Mouse (Mus musculus): ENCODE results near the gene Zfp384.

Gene Zfp384

DNA sequence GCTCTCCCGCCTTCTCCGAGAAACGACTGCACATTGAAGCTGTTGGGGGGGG lies at the start of gene Zfp384:
Zfp384 (plus strand) TSS at position 17 of the 52 bp plus-strand sequence.
- DNase-seq (ENCODE audit: low read depth): no peak

DNA sequence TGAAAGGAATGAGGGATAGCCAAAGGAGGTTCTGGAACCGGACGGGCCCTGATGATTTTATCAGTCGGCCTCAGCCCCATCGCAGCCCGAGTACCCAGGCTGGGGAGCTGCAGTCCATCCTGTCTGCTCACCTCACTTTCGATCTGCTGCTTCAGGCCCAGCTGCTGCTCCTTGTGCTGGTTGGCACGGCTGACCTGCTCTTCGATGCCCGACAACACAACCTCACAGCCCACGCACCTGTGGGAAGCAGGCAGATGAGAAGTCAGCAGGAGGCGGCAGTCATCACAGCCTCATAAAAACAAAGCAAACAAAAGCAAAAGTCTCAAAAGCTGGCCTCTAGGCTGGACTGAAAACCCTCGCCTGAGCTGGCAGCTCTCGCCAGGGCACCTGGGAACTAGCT lies 49.0 kb upstream of the Zfp384 start:
- no peak for DNase-seq (ENCODE audit: low read depth)

DNA sequence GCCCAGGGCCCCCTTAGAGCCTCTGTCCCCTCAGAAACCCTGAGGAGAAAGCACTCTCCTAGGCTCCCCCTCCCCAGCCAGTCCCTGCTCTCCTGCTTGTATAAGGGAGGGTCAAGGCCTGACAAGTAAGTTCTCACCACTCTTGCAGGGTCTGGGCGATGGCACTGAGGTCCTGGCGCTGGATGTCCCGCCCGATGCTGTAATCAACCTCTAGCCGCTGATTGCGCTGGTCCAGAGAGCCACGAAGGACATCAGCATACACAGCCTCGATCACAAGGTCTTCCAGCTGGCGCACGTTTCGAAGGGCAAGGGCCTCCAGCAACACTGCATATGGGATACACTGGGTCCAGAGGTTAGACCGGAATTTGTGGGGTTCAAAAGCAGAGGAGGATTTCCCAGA lies 47.9 kb upstream of the Zfp384 start:
- no peak for DNase-seq (ENCODE audit: low read depth)

DNA sequence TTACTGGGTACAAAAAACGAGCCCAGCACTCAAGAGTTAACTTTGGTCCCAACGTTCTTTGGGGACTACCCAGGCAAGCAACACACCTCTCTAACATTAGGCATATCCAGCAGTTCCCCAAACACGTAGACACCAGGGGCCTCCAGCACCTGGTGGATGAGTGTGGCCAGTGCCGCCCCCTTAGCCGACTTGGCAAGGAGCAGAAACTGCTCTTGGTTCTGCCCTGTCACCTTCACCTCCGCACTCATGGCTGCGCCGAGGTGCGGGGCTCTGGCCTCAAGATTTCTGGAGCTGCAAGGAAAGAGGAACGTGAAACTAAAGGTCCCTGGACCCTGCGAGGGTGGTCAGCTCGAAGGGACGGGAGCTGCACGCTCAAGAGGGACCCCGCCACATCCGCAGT lies 44.3 kb upstream of the Zfp384 start:
- DNase-seq (ENCODE audit: low read depth): no peak

DNA sequence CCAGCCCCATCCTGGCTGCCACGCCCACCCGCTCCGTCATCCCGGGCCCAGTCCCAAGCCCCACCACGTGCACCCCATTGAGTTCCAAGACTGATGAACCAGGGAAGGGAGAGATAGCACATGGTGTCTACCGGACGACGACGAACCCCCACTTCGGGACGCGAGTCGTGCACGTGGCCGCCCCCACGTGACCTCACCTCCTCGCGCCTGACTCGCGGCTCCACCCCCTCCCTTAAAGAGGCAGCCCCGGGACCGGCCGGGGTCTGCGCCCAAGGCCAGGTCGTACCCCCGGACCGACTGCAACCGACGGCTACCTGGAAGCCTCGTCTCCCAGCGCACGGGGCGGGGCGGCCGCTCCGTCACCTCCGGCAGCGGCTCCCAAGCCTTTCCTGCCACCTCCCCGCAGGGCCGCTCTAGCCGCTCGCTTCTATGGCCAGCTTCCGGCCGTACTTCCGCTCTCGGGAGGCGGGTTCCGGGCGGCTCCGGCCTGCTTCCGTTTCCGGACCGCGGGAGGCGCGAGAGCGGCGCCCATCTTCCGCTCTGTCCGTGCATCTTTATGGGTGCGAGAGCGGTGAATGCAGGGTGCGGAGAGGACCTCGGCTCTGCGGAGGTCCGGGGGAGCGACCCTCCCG lies 43.7 kb upstream of the Zfp384 start, which contains the start of gene Cops7a:
Cops7a (minus strand) TSS at position 451 of the 632 bp plus-strand sequence.
- peak; percentile 77 for DNase-seq (ENCODE audit: low read depth)

DNA sequence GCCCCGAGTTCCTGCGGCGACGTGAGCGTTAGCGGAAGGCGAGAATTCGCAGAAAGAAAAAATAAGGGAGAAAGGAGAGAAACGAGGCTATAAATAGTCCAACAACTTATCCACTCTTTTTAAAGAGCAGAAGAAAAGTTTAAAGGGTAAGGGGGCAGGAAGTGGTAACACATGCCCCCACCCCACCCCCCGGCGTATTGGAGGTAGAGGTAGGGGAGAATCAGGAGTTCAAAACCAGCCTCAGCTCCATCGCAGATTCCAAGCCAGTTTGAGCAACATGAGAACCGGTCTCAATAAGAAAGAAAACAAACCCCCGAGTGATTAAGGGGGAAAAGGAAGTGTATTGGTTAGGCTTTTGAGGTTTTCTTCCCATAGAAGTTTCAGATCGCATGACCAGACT lies 43.2 kb upstream of the Zfp384 start:
- DNase-seq (ENCODE audit: low read depth): no peak

DNA sequence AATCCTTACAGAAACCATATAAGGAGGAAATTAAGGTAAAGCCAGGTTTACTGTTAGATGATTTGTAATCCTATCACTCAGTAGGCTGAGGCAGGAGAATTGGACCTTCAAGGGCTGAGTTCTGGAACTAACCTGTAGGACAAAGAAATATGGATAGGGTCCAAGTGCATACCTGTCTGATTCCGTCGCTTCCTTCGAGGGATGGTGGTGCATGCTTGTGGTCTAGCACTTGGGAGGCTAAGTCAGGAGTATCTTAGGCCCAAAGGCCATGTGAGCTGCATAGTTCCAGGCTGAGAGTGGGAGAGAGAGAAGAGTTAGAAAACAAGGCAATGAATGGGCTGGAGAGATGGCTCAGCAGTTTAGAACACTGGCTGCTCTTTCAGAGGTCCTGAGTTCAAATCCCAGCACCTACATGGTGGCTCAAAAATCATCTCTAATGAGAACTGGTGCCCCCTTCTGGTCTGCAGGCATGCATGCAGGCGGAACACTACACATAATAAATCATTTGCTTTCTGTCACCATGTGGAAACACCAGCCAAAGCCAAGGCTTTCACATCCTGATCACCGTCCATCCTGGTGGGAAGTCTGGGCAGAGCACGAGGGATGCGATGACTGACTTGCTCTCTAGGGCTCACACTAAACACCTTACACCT lies 42.4 kb upstream of the Zfp384 start:
- no peak for DNase-seq (ENCODE audit: low read depth)

DNA sequence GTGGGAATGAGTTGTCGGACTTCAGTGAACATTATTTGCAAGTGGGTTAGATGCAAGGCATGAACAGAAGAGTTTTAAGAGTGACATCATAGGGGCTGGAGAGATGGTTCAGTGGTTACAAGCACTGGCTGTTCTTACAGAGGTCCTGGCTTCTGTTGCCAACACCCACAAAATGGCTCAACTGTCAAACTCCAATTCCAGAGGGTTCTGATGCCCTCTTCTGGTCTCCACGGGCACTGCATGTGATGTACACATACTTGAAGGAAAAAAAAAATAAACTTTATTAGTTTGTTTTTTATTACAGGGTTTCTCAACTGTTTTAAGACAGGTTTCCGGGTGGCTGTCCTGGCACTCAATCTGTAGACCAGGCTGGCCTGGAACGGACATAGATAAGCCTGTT lies 41.2 kb upstream of the Zfp384 start:
- DNase-seq (ENCODE audit: low read depth): peak; percentile 28

DNA sequence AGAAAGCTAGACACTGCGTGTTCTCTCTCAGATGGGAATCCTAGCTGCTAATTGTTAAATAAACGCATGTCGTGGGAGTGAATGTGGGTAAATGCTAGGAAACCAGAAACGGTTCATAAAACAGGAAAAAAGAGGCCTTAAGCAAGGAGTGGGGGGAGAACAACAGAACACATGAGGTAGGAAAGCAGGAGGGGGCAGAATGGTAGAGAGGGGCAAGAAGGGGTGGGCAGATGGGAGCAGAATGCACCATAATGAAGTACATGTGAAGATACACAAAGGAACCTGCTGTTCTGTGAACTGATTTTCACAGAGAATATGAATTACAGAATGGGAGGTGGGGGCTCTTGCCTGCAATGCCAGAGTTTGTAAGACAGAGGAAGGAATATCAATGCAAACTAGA lies 16.7 kb upstream of the Zfp384 start:
- no peak for DNase-seq (ENCODE audit: low read depth)

DNA sequence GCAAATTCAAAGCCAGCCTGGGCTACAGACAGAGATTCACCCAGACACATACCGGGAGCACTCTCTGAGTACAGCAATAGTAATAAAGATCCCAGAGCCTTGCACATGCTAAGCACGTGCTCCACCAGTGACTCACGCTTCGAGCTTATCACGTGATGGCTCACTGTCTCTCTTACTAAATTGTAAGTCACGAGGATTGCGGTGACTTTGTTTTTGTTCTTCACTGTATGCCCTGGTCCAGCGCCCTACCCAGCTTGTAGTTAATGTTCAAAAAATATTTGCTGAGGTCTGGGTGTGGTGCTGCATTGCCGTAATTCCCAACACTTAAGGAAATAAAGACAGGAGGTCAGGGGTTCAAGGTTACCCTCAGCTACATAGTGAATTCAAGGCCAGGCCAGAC lies 15.6 kb upstream of the Zfp384 start:
- no peak for DNase-seq (ENCODE audit: low read depth)

DNA sequence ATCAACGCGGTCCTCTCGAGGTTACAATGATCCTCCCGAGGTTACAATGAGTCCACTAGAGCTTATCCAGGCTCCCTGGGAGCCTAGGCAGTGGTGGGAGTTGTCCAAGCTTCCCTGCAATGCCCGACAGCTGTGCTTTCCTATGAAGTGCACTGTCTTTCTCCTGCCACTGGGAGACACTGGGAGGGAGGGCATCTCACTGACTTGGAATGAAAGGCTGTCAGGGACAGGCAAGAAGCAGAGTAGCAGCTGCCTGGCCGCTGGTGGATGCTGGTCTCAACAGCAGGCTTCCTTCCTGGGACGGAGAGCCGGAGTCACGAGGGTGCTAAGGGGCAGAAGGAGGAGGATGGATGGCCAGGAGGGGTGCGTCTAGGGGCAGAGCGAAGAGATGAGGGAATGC lies 15.1 kb upstream of the Zfp384 start:
- DNase-seq (ENCODE audit: low read depth): no peak

DNA sequence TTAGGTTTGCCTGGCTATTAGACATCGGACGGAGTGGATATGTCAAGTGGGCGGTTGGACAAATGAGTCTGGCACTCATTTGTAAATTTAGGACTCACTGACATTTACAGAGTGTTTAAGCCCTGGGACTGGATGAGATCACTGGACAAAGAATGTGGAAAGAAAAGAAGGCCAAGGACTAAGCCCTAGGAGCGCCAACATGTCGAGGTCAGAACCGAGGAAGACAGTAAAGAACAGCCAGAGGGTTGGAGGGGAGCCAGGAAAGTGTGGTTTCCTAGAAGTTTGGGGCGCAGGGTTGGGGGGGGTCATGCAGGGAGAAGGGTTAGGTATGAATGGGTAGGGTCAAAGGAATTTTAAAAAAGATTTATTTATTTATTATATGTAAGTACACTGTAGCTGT lies 13.7 kb upstream of the Zfp384 start:
- no peak for DNase-seq (ENCODE audit: low read depth)

DNA sequence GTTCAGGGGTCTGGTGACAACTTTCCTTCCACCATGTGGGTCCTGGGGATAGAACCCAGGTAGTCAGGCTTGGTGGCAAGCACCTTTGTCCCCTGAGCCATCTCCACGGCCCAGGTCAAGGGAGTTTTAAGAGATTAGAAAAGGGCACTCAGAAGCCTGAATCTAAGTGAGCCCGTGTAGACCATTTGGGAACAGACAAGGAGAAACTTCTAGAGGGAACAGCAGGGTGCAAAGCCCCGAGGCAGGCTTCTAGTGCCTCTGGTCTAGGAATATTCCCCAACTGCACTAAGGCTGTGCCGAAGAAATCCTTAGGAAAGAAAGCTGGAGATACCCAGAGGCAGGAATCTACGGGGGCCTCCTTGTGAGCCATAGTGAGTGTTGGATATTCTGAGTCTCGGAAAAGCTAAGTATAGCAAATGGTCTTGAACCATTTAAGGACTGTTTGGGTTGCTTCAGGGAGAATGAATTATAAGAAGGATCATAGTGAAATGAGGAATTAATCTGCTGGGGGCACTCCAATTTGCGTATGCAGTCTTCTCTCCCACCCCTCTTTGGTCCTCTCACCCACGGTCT lies 13.0 kb upstream of the Zfp384 start:
- DNase-seq (ENCODE audit: low read depth): no peak

DNA sequence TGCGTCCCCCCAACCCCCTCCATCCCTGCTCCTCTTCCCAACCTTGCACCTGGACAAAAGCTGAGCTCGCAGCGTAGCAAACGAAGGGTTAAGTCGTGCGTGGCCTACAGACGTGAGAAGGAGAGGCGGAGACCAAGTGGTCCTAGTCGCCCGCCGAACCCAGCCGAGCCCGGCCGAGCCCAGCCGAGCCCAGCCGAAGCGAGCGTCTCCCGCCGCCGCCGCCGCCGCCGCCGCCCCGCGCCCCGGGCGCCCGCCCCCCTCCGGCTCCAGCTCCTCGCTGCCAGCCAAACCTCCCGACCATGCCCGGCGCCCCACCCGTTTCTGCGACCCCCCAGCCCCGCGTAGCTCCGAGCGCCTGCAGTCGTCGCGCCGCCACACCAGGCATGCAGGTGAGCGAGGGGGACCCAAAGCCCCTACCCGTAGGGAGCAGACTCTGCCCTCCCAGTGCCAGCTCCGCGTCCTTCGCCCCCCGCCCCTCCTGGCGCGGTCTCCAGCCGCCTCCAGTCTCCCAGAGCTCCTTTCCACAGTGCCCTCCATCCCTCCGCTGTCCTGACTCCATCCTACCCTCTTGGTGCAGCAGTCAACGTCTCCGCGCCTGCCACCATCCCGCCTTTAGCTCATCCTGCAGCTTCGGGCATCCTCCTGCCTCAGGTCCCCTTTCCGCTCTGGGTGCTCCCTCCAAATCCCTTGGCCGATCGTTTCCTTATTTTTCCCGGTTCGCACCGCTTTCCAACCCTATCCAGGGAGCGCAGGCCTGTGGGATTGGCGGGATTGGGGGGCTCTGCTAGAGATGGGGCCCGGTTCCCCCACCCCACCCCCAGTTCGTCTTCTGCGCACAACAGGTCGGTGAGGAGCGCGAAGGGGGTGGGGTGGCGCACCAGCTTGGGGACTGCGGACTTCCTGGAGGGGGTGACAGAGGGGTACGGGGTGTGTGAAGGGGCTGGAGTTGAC lies 12.1 kb upstream of the Zfp384 start, which contains the start of gene Pianp:
Pianp (plus strand) TSS at position 144 of the 951 bp plus-strand sequence.
- no peak for DNase-seq (ENCODE audit: low read depth)

DNA sequence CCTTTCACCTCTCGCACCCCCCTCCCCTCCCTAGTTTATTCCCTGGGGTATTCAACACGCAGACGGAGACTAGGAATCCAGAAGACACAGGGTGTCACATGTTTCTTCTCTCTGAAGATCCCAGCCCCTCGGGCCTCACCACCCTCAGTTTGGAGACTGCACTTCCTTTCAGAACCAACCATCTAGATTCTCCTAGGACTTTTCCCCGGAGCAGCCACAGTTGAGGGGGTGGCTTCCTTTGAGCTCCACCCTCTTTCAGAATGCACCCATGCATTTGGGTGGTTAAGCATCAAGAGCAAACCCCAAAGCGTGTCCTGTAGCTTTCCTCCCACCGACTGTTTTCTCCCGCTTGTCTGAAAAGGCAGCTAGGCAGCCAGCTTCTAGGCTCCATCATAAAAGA lies 10.9 kb upstream of the Zfp384 start:
- no peak for DNase-seq (ENCODE audit: low read depth)

DNA sequence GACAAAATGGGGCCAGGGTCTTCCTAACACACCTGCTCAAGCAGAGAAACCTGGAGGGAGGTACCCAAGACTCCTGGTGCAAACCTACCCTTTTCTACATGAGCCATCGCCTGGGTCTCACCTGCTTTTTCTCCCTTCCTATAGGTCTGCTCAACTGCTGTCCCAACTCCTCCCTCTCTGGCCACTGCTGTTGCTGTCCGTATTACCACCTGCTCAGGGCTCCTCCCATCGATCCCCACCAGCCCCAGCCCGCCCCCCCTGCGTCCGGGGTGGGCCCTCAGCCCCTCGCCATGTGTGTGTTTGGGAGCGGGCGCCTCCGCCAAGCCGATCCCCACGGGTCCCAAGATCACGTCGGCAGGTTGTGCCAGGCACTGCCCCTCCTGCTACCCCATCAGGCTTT lies 9.9 kb upstream of the Zfp384 start:
- no peak for DNase-seq (ENCODE audit: low read depth)

DNA sequence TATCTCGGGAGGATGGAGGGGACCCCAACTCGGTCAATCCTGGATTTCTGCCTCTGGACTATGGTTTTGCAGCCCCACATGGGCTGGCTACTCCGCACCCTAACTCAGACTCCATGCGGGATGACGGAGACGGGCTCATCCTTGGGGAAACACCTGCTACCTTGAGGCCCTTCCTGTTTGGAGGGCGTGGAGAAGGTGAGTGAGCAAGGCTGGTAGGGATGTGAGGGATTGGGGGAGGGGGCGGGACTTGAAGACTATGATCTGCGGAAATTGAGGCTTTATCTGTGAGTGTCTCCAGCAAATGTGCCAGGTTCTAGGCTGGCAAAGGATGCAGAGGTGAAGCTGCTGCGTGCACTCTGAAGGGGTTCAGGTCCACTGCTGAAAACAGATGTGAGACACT lies 9.4 kb upstream of the Zfp384 start:
- DNase-seq (ENCODE audit: low read depth): no peak

DNA sequence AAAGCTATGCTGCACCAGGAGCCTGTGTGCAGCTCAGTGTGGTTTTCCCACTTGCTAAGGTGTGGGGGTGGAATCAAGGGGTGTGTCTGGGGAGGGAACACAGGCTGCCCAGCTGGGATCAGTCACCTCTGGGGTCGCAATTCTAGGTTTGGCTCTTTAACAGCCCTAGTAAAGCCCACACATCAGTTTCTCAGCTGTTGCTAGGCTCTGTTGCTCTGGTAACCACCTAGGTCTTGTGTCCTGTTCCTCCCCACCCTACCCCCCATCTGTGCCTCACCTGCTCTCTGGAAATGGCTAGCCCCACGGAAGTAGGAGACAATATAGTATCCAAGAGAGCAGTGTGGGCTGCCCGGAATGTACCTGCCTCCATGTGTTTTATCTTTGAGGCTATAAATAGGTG lies 5.2 kb upstream of the Zfp384 start:
- no peak for DNase-seq (ENCODE audit: low read depth)

DNA sequence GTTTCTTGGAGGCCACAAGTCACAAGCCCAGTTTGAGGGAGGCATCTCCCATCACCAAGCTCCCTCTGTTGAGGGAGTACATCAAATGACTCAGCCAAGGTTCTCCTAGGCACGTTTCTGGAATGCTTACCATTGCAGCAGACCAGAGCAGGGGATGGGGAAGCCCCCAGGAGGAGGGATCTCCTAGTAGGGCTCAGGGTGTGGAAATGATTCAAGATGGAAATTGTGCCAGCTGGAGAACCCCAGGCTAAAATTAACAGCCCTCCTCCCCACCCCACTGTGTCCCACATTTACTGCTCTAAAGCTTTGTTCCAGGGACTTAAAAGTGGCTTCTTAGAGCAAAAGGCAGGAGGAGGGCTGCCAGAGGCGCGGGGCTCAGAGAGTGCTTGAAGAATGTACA lies 3.9 kb upstream of the Zfp384 start:
- DNase-seq (ENCODE audit: low read depth): no peak

DNA sequence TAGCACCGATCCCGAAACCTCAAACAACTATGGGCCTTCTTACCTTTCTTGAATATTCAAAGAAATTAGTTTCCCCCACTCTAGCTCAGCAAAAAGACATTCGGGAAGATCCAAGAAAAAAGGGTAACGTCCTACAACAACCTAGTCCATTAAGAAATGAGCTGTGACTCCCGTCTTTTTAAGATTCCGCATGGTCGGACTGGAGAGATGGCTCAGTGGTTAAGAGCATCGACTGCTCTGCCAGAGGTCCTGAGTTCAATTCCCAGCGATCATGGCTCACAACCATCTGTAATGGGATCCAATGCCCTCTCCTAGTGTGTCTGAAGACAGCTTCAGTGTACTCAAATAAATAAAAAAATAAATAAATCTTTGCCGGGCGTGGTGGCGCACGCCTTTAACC lies 885 bp upstream of the Zfp384 start:
- DNase-seq (ENCODE audit: low read depth): no peak

DNA sequence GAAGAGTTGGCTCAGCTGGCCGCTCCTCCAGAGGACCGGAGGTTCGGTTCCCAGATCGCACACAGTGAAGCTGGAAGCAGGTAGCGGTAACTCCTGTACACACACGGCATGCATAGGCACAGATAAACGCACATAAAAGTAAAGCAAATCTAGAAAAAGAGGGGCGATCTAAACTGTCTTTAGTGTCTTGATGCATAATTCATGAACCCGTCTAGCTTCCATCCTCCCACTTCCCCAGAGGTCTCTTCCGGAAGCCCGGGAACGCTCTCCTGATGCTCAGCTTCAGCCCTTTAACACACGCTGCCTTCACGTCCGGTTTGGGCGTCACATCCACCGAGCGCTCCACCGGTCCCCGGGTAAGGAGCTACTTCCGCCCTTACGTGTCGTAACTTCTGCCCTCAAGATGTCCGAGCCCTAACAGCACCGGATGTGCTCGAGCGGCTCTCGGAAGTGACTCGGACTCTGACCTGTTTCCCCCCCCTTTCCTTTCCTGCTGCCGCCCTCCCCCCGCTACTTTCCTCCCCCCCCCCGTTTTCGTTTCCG lies 288 bp upstream of the Zfp384 start:
- DNase-seq (ENCODE audit: low read depth): peak; percentile 97

DNA sequence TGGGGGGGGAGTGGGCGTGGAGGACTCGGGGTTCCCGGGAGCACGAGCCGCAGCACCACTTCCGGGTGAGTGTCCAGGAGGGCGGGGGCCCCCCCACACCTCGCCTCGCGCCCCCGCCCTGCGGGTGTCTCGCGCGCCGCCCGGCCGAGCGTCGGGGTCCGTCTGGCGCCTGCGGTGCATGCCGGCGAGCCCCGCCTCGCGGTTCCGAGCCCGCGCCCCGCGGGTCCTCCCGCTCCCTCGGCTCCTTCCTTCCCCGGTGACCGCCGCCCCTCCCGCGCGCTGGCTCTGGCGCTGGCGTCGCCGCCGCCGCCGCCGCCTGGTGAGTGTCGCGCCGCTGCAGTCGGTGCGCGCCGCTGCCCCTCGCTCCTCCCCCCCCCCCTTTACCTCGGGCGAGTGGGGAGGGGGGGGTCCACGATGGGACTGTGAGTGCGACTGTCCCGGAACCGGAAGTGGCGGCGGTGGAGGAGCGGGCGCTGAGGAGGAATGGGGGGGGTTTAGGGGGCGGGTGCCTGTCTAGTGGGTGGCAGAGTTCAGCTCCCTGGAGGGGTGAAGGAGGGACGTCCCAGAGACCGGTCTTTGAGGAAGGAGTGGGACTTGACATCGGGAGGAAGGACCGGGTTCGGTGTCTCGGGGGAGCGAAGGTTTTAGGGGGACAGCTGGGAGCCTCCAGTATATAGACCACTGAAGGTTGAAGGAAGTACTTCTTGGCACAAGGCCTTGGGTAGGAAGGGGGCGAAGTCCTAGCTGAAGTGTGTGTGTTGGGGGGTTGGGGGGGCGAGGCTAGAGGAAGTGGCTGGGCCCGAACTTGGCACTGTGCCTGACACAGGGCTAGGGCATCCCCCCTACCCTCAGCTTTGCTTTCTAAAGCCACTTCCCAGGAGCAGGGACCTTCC lies 482 bp downstream of the Zfp384 start:
- DNase-seq (ENCODE audit: low read depth): peak; percentile 33
